Mouse (Mus musculus) CD4-positive helper T cell, adult 2 months (primary cell): ENCODE data around the gene Stx1a.

Experiments
- DNase-seq: peaks from one replicate; pipeline ENCODE4 v3.0.0-alpha.2; 2012; ENCODE audit warnings: low read depth, missing footprints, low spot score

Stx1a gene

GRCm38 (mm10) chr5:135008671-135009589 is 14.4 kb upstream of the Stx1a start, which contains the start of gene Abhd11:
Gene Abhd11 (plus strand): TSS chr5:135009152.
- DNase-seq = peak; percentile 100

GRCm38 (mm10) chr5:135009590-135010319 is 13.5 kb upstream of the Stx1a start:
- DNase-seq = peak; percentile 94

- peak; percentile 33 for DNase-seq
These were observed 13.0 kb upstream of the Stx1a start for GRCm38 (mm10) chr5:135010320-135010709.

GRCm38 (mm10) chr5:135010841-135011743 is 12.2 kb upstream of the Stx1a start:
- no peak for DNase-seq

GRCm38 (mm10) chr5:135011809-135012613 is 11.3 kb upstream of the Stx1a start:
- DNase-seq = no peak

- DNase-seq = peak; percentile 87
These were observed 10.4 kb upstream of the Stx1a start for GRCm38 (mm10) chr5:135012671-135013441.

- DNase-seq = peak; percentile 84
These were observed 7.8 kb upstream of the Stx1a start for GRCm38 (mm10) chr5:135015497-135015896.

GRCm38 (mm10) chr5:135016224-135016759 is 7.0 kb upstream of the Stx1a start:
- no peak for DNase-seq

GRCm38 (mm10) chr5:135021814-135022213 is 1.5 kb upstream of the Stx1a start:
- DNase-seq = no peak

GRCm38 (mm10) chr5:135024665-135025224 is 1.5 kb downstream of the Stx1a start:
- DNase-seq = peak; percentile 89

GRCm38 (mm10) chr5:135025899-135026298 is 2.6 kb downstream of the Stx1a start:
- DNase-seq = peak; percentile 31

GRCm38 (mm10) chr5:135029007-135029854 is 5.9 kb downstream of the Stx1a start:
- DNase-seq = no peak

- DNase-seq = no peak
These were observed 9.3 kb downstream of the Stx1a start for GRCm38 (mm10) chr5:135032581-135032980.

- no peak for DNase-seq
These were observed 11.3 kb downstream of the Stx1a start for GRCm38 (mm10) chr5:135034593-135034992.

- no peak for DNase-seq
These were observed 12.5 kb downstream of the Stx1a start for GRCm38 (mm10) chr5:135035608-135036359.

GRCm38 (mm10) chr5:135037946-135038345 is 14.7 kb downstream of the Stx1a start:
- no peak for DNase-seq

GRCm38 (mm10) chr5:135039541-135039940 is 16.3 kb downstream of the Stx1a start:
- DNase-seq = no peak

GRCm38 (mm10) chr5:135040059-135040458 is 16.8 kb downstream of the Stx1a start:
- no peak for DNase-seq
